Mouse (Mus musculus): ENCODE results near the gene Rai14.

DNA sequence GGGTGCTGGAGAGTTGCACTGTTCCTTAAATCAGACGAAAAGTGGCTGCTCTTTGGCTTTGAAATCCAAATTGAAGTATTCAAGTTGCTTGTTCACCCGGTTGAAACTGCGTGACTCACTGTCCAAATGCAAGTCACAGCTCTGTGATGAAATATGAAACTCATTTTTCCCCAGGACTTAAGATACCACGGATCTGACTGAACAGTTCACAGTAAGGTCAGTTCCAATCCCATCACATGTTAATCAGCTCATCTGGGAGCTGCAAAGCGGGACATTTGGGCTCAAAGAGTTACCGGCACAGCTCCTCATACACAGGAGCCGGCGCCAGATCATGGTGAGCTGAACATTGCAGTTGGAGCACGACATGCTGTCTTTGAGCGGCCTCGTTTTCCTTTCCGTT is 45.6 kb upstream of the Rai14 start:
- TF ChIP-seq CTCF (IDR thresholded peaks at IDR 0.05; ENCODE audit: insufficient read depth, low read depth, low read length), result no peak
- TF ChIP-seq POLR2A (IDR thresholded peaks at IDR 0.05; ENCODE audit: insufficient read depth, low read depth, low read length), result no peak

All from olfactory bulb, adult 2 months (tissue).